Mouse (Mus musculus): ENCODE data around the gene Olfr746. TPM values are rescaled to one million over a fixed set of nuclear protein-coding genes. Genes with fewer than 3 reads are reported as not detected.

Olfr746 gene
- polyA plus RNA-seq (2015; fragmentation: Nextera tagmentation; extraction: Ambion mirVana) = not detected in 2 replicates

GRCm38 (mm10) chr14:50646783-50647182 lies at the start of gene Olfr746:
Olfr746 (plus strand) TSS chr14:50647083.

DNA sequence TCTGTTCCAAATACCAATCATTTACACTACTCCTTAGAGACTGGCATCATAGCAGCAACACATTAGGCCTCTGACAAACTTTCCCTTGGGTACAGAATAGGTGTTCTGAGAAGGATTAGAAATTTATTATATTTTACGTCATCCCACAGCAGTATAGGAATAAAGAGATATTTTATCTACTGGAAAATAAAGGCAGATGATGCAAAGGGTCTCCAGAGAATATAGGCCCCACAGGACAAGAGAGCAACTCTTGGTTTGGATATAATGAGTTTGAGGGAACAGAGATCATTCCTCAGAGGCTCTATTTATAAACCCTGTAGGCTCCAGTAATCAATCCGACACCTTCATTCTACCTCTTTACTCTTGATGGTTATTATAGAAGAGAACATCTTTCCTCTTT lies 32.3 kb upstream of the Olfr746 start, which contains the start of gene Olfr744:
Olfr744 (plus strand) TSS at position 301 of the 400 bp plus-strand sequence.

DNA sequence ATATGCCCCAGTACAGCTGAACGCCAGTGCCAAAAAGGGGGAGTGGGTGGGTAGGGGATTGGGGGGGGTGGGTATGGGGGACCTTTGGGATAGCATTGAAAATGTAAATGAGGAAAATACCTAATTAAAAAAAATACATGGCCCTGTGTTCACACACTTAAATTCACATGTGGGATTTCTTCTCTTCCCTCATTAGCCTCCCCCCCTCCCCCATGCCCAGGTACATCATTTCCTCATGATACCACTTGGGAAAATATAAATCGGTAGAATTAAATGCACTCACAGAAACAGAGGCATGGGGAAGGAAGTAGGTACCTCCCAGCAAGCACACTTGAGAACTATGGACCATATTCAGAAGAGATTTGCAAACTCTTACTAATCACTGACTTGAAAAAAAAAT lies 7.8 kb upstream of the Olfr746 start, which contains the start of gene Olfr745:
Olfr745 (plus strand) TSS at position 301 of the 400 bp plus-strand sequence.

DNA sequence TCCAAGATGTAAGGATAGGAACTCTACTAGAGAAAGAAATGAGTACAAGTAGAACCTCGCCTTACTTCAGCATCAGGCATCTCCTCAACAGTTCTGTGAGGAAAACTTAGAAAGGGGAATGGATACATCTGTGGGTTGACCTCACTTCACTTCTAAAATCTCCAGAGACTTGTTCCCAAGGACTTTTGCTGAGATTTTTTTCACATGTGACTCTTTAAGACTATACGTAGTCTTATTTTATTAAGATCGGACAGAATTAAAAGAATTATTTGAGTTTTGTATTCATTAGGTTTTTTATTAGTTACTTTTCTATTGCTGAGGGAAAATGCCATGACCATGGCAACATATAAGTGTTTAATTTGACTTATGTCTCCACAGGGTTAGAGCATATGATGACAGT lies 46.2 kb downstream of the Olfr746 start, which contains the start of gene Olfr747:
Olfr747 (minus strand) TSS at position 101 of the 400 bp plus-strand sequence.

Other genes with a start within 250 kb of the Olfr746 start
- gene Olfr738, start 239.5 kb upstream of the Olfr746 start, polyA plus RNA-seq (2015; fragmentation: Nextera tagmentation; extraction: Ambion mirVana) = not detected in 2 replicates
- not detected in 2 replicates for gene Olfr739, start 228.5 kb upstream of the Olfr746 start, polyA plus RNA-seq (2015; fragmentation: Nextera tagmentation; extraction: Ambion mirVana)
- gene Olfr740, start 201.5 kb upstream of the Olfr746 start, polyA plus RNA-seq (2015; fragmentation: Nextera tagmentation; extraction: Ambion mirVana) = not detected in 2 replicates
- gene Olfr741, start 174.3 kb upstream of the Olfr746 start, polyA plus RNA-seq (2015; fragmentation: Nextera tagmentation; extraction: Ambion mirVana) = not detected in 2 replicates
- not detected in 2 replicates for gene Olfr742, start 143.5 kb upstream of the Olfr746 start, polyA plus RNA-seq (2015; fragmentation: Nextera tagmentation; extraction: Ambion mirVana)
- not detected in 2 replicates for gene Olfr743, start 125.2 kb upstream of the Olfr746 start, polyA plus RNA-seq (2015; fragmentation: Nextera tagmentation; extraction: Ambion mirVana)
- not detected in 2 replicates for gene Olfr744, start 32.2 kb upstream of the Olfr746 start, polyA plus RNA-seq (2015; fragmentation: Nextera tagmentation; extraction: Ambion mirVana)
- gene Olfr745, start 7.7 kb upstream of the Olfr746 start, polyA plus RNA-seq (2015; fragmentation: Nextera tagmentation; extraction: Ambion mirVana) = not detected in 2 replicates
- not detected in 2 replicates for gene Olfr747, start 46.1 kb downstream of the Olfr746 start, polyA plus RNA-seq (2015; fragmentation: Nextera tagmentation; extraction: Ambion mirVana)
- not detected in 2 replicates for gene Olfr748, start 60.3 kb downstream of the Olfr746 start, polyA plus RNA-seq (2015; fragmentation: Nextera tagmentation; extraction: Ambion mirVana)
- not detected in 2 replicates for gene Olfr749, start 98.0 kb downstream of the Olfr746 start, polyA plus RNA-seq (2015; fragmentation: Nextera tagmentation; extraction: Ambion mirVana)
- gene Ttc5, start 138.4 kb downstream of the Olfr746 start, polyA plus RNA-seq (2015; fragmentation: Nextera tagmentation; extraction: Ambion mirVana) = 64.9 and 67.5 TPM in 2 replicates
- gene Ccnb1ip1, start 160.6 kb downstream of the Olfr746 start, polyA plus RNA-seq (2015; fragmentation: Nextera tagmentation; extraction: Ambion mirVana) = 0.08 TPM in 1 of 2 replicates, not detected in the other
- gene Parp2, start 160.8 kb downstream of the Olfr746 start, polyA plus RNA-seq (2015; fragmentation: Nextera tagmentation; extraction: Ambion mirVana) = 33.6 and 39.5 TPM in 2 replicates
- gene Tep1, start 223.5 kb downstream of the Olfr746 start, polyA plus RNA-seq (2015; fragmentation: Nextera tagmentation; extraction: Ambion mirVana) = 9.4 and 9.5 TPM in 2 replicates